Mouse (Mus musculus) MEL (cell line): ENCODE measurements around the gene Unc79.

Source experiments
- CHD2 ChIP-seq: IDR thresholded peaks from 2 replicates; pipeline ENCODE4 v1.6.1; 2011; ENCODE audit warnings: low read length, improper control_type of control experiment
- CTCF ChIP-seq, 3 experiments: IDR thresholded peaks in 2 of 3; conservative IDR thresholded peaks in 1 of 3; 2 replicates each; pipeline ENCODE4 v1.5.1; 2011 to 2012; ENCODE audit warnings: low read length in 3 of 3, low read depth in 2 of 3, mild to moderate bottlenecking in 2 of 3, improper control_type of control experiment in 1 of 3, inconsistent platforms in 1 of 3, mixed read lengths in 1 of 3, moderate library complexity in 1 of 3; ENCODE audit not compliant: control insufficient read depth in 1 of 3, insufficient read depth in 1 of 3, poor library complexity in 1 of 3, severe bottlenecking in 1 of 3
- E2F4 ChIP-seq: IDR thresholded peaks from 2 replicates; pipeline ENCODE4 v1.6.1; 2011; ENCODE audit warnings: low read depth, low read length, improper control_type of control experiment, borderline replicate concordance
- EP300 ChIP-seq, 2 experiments: IDR thresholded peaks; 2 replicates each; pipeline ENCODE4 v1.6.1; 2011; ENCODE audit warnings: improper control_type of control experiment in 2 of 2, low read length in 2 of 2, low read depth in 1 of 2, mild to moderate bottlenecking in 1 of 2
- HCFC1 ChIP-seq: IDR thresholded peaks from 2 replicates; pipeline ENCODE4 v1.6.1; 2012; ENCODE audit warnings: low read depth, mild to moderate bottlenecking, inconsistent platforms, low read length, improper control_type of control experiment, moderate library complexity
- MAX ChIP-seq: IDR thresholded peaks from 2 replicates; pipeline ENCODE4 v1.6.1; 2011; ENCODE audit warnings: low read length, improper control_type of control experiment
- POLR2AphosphoS2 ChIP-seq: IDR thresholded peaks from 2 replicates; pipeline ENCODE4 v1.6.1; 2011; ENCODE audit warnings: low read length, improper control_type of control experiment
- RAD21 ChIP-seq: IDR thresholded peaks from 2 replicates; pipeline ENCODE4 v1.6.1; 2011; ENCODE audit warnings: mild to moderate bottlenecking, low read depth, low read length, improper control_type of control experiment
- TCF12 ChIP-seq: IDR thresholded peaks from 2 replicates; pipeline ENCODE4 v1.6.1; 2014; ENCODE audit warnings: low read depth, mild to moderate bottlenecking, inconsistent platforms, low read length, improper control_type of control experiment, moderate library complexity
- USF1 ChIP-seq: IDR thresholded peaks from 2 replicates; pipeline ENCODE4 v1.6.1; 2014; ENCODE audit warnings: low read depth, mild to moderate bottlenecking, inconsistent platforms, low read length, improper control_type of control experiment, moderate library complexity
- ZKSCAN1 ChIP-seq: IDR thresholded peaks from 2 replicates; pipeline ENCODE4 v1.6.1; 2012; ENCODE audit warnings: low read depth, mild to moderate bottlenecking, inconsistent platforms, low read length, improper control_type of control experiment, moderate library complexity

DNA sequence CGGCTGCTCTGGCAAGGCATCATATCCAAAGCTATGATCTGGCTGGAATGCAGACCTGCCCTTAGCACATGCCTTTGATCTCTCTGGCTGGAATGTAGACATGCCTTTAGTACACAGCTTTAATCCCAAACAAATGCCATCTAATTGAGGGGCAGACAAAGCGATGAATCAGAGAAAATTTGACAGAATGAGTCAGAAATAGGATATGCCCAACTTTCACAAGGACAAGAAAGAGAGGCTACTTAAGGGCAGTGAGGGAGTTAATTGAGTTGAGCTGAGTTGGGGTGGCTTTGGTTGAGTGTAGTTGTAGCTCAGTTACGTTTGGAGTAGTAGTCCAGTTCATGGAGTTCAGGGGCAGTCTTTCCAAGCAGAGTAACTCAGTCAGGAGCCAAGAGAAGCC, 12.4 kb downstream of the Unc79 start:
- TF ChIP-seq MAX: no peak
- no peak for TF ChIP-seq EP300 (IDR thresholded peaks at IDR 0.05; ENCODE audit: low read depth in 1 of 2, low read length in 2 of 2)
- no peak for TF ChIP-seq CTCF (IDR thresholded peaks at IDR 0.05 in 2 of 3, conservative IDR thresholded peaks at IDR 0.05 in 1 of 3; ENCODE audit: control insufficient read depth in 1 of 3, insufficient read depth in 1 of 3, low read depth in 2 of 3, low read length in 3 of 3, poor library complexity in 1 of 3, severe bottlenecking in 1 of 3)
- no peak for TF ChIP-seq CHD2
- TF ChIP-seq USF1: no peak
- no peak for TF ChIP-seq RAD21
- TF ChIP-seq POLR2AphosphoS2: no peak
- no peak for TF ChIP-seq TCF12
- no peak for TF ChIP-seq ZKSCAN1
- TF ChIP-seq E2F4: no peak
- TF ChIP-seq HCFC1: no peak
